Mouse (Mus musculus) brain, embryonic 14.5 days (tissue): ENCODE data around the gene Veph1.

Source experiments
- CTCF ChIP-seq: fragments of 200-500 bp; IDR thresholded peaks from 2 replicates; pipeline ENCODE4 v1.5.1; 2012; ENCODE audit warnings: inconsistent platforms, mild to moderate bottlenecking, moderate library complexity, borderline replicate concordance; ENCODE audit not compliant: insufficient read depth, insufficient read length; ENCODE audit errors: extremely low read depth
- POLR2A ChIP-seq: fragments of 200-500 bp; IDR thresholded peaks from 2 replicates; pipeline ENCODE4 v1.6.1; 2012; ENCODE audit warnings: mild to moderate bottlenecking, inconsistent platforms, borderline replicate concordance; ENCODE audit not compliant: poor library complexity, insufficient read depth, insufficient read length, severe bottlenecking; ENCODE audit errors: extremely low read depth

DNA sequence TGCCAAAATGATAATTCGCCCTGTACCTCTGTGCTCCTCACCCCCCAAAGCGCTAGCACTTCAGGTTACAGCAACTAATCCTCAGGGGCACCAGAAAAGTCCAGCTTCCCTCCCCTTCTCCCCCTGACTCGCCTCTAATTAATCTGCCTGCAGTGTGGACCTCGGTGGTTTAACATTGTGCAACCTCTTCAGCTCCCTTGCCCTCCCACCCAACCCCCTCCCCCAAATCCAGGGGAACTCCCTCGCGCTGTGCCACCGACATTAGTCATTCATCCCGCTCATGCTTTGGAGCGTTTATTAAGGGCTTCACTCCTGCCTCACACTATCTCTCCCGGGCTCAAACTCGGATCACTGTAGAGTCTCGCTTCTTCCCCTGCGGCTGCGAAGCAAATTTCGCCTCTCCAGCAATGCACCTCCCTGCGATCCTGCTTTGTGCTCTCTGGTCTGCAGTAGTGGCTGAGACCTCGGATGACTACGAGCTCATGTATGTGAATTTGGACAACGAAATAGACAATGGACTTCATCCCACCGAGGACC is 76.9 kb downstream of the Veph1 start, which contains the start of gene Ptx3:
- TF ChIP-seq CTCF (no peak), POLR2A (no peak)
